Mouse (Mus musculus) brain, embryonic 14.5 days (tissue): ENCODE measurements around the gene Slc44a2.

Experiments used
- CTCF ChIP-seq: fragments of 200-500 bp; IDR thresholded peaks from 2 replicates; pipeline ENCODE4 v1.5.1; 2012; ENCODE audit warnings: inconsistent platforms, mild to moderate bottlenecking, moderate library complexity, borderline replicate concordance; ENCODE audit not compliant: insufficient read depth, insufficient read length; ENCODE audit errors: extremely low read depth
- POLR2A ChIP-seq: fragments of 200-500 bp; IDR thresholded peaks from 2 replicates; pipeline ENCODE4 v1.6.1; 2012; ENCODE audit warnings: mild to moderate bottlenecking, inconsistent platforms, borderline replicate concordance; ENCODE audit not compliant: poor library complexity, insufficient read depth, insufficient read length, severe bottlenecking; ENCODE audit errors: extremely low read depth

GRCm38 (mm10) chr9:21289337-21289671, 31.2 kb upstream of the Slc44a2 start:
- no peak for TF ChIP-seq POLR2A
- TF ChIP-seq CTCF, result no peak
